Mouse (Mus musculus) hindbrain, embryonic 14.5 days (tissue): ENCODE data around the gene Cdk1. TPM values are rescaled to one million over a fixed set of nuclear protein-coding genes. Genes with fewer than 3 reads are reported as not detected.
"Not testable (repeated sequence)": the region's sequence is repeated elsewhere in the genome, so short reads cannot be mapped to it uniquely, and the experiment has no call there.

Experiments
- ATAC-seq: fragments of 200-750 bp; cut with Nextera tagmentation; 2 replicates; pipeline ENCODE4 v1.8.0; 2017; ENCODE audit warnings: moderate number of reproducible peaks, mild to moderate bottlenecking, moderate TSS enrichment, moderate library complexity; ENCODE audit not compliant: low FRiP score
- DNase-seq: peaks from one replicate; pipeline ENCODE4 v3.0.0-alpha.2; 2015; ENCODE audit warnings: low spot score
- H3K27ac ChIP-seq: fragments of 300-500 bp; sonication (generic); 2 replicates; pipeline ENCODE4 v1.5.1; 2014; ENCODE audit warnings: mild to moderate bottlenecking, moderate library complexity
- H3K27me3 ChIP-seq: fragments of 300-500 bp; sonication (generic); 2 replicates; pipeline ENCODE4 v1.6.1; 2014; ENCODE audit warnings: mild to moderate bottlenecking, low read length, mixed read lengths; ENCODE audit not compliant: control insufficient read depth, insufficient read depth
- H3K36me3 ChIP-seq: fragments of 300-500 bp; sonication (generic); replicated peaks from 2 replicates; pipeline ENCODE4 v1.6.1; 2014; ENCODE audit not compliant: control insufficient read depth, insufficient read depth
- H3K4me1 ChIP-seq: fragments of 300-500 bp; sonication (generic); replicated peaks from 2 replicates; pipeline ENCODE4 v1.6.1; 2014; ENCODE audit warnings: antibody characterized with exemption, low read length, mixed read lengths; ENCODE audit not compliant: control insufficient read depth, insufficient read depth
- H3K4me2 ChIP-seq: fragments of 300-500 bp; sonication (generic); replicated peaks from 2 replicates; pipeline ENCODE4 v1.6.1; 2014; ENCODE audit warnings: mild to moderate bottlenecking, moderate library complexity
- H3K4me3 ChIP-seq: fragments of 300-500 bp; sonication (generic); replicated peaks from 2 replicates; pipeline ENCODE4 v1.5.1; 2014; ENCODE audit warnings: mild to moderate bottlenecking, low read length
- H3K9ac ChIP-seq: fragments of 300-500 bp; sonication (generic); 2 replicates; pipeline ENCODE4 v1.6.1; 2014
- H3K9me3 ChIP-seq: fragments of 300-500 bp; sonication (generic); 2 replicates; pipeline ENCODE4 v1.6.1; 2016; ENCODE audit warnings: low read length; ENCODE audit not compliant: control insufficient read depth
- WGBS: fragments of 180-500 bp; shearing (Covaris S2); extraction: QIAGEN DNeasy Blood & Tissue Kit; methylation state at CpG from one replicate; pipeline ENCODE4 v1.1.7; 2014; 5-methylcytosine and 5-hydroxymethylcytosine counted together
- polyA plus RNA-seq: library from polyadenylated mRNA; unstranded; fragments of >200 nt; fragmentation: Nextera tagmentation; extraction: Ambion mirVana; gene quantifications from 2 replicates; pipeline ENCODE4 v1.2.1, GENCODE M21; 2014

Gene Cdk1
- polyA plus RNA-seq, 1 experiment from 2014 or later, result 83.3 TPM

DNA sequence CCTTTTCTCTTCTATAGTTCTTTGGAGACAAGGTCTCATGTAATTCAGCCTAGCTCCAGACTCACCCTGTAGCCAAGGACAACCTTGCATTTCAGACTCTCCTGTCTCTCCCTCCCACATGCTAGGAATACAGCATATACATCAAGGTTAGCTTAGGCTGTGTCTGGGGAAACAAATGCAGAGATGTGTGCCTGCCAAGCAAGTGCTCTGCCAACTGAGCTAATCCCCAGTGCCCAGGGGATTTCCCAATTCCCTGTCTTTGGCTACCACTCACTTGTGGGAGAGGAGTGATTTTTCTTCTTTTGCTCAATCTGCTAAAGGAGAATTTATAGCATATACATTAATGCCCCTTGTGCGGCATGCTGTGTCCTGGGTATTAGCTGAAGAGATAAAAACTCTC, 30.4 kb upstream of the Cdk1 start:
- WGBS, result 92% methylated on average over 1 of the region's 1 CpGs
- ATAC-seq, result no peak
- H3K27me3 ChIP-seq, result no peaks in the 10 kb centered on the region
- DNase-seq, result no peak
- H3K9ac ChIP-seq, result no peak overlapping the region
- H3K4me1 ChIP-seq, result no peaks in the 10 kb centered on the region
- no peak overlapping the region for H3K27ac ChIP-seq
- H3K9me3 ChIP-seq, result no peaks in the 10 kb centered on the region
- H3K36me3 ChIP-seq, result no peaks in the 10 kb centered on the region
- no peak overlapping the region for H3K4me2 ChIP-seq
- H3K4me3 ChIP-seq, result no peak overlapping the region

DNA sequence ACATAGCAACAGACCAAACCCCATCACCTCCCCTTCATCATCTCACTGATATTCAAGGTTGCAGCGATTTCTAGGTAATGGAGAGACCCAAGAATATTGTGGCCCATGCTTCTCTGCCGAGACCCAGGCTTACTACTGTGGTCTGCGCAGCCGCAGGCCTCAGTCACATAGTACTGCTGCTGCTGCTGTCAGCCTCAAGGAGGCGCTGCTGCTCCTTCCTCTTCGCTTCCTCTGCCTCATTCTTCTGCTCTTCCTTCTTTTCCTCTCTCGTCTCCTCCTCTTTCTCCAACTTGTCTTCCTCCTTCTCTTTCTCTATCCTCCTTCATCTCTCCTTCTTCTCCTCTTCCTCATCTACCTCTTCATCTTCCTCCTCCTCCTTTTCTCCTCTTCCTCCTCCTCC, 22.4 kb upstream of the Cdk1 start:
- Histone ChIP-seq H3K9me3 (no peaks in the 10 kb centered on the region), H3K4me3 (no peak overlapping the region), H3K4me2 (no peak overlapping the region), H3K9ac (no peak overlapping the region), H3K4me1 (no peaks in the 10 kb centered on the region), H3K27me3 (no peaks in the 10 kb centered on the region), H3K36me3 (no peaks in the 10 kb centered on the region), H3K27ac (no peak overlapping the region)
- WGBS, result 58% methylated on average over 7 of the region's 7 CpGs
- DNase-seq, result no peak
- no peak for ATAC-seq

GRCm38 (mm10) chr10:69373796-69374550, 21.2 kb upstream of the Cdk1 start:
- Histone ChIP-seq H3K4me1 (no peaks in the 10 kb centered on the region), H3K27me3 (no peaks in the 10 kb centered on the region), H3K27ac (no peak overlapping the region), H3K4me3 (no peak overlapping the region), H3K9ac (no peak overlapping the region), H3K4me2 (no peak overlapping the region), H3K36me3 (no peaks in the 10 kb centered on the region), H3K9me3 (no peaks in the 10 kb centered on the region)
- ATAC-seq (no peak), DNase-seq (no peak)
- WGBS, result 58% methylated on average over 10 of the region's 10 CpGs

DNA sequence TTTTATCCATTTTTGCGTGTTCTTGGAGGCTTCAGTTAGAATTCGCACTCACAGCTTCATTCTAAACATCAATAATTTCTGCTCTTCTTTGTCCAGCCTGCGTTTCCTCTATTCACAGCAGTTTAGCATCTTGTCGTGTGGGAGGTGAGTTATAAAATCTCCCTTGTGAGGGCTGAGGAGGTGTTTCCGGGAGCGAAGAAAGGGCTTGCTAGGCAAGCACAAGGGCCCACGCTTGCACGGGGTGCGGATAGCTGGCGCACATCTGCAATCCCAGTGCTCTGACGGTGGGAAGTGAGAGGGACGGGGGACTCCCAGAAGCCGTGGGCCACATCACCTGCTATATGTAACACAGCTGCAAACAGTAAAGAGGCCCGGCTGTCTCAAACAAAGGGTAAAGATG, 19.3 kb upstream of the Cdk1 start:
- H3K4me3 ChIP-seq, result no peak overlapping the region
- 90% methylated on average over 14 of the region's 14 CpGs for WGBS
- no peaks in the 10 kb centered on the region for H3K36me3 ChIP-seq

DNA sequence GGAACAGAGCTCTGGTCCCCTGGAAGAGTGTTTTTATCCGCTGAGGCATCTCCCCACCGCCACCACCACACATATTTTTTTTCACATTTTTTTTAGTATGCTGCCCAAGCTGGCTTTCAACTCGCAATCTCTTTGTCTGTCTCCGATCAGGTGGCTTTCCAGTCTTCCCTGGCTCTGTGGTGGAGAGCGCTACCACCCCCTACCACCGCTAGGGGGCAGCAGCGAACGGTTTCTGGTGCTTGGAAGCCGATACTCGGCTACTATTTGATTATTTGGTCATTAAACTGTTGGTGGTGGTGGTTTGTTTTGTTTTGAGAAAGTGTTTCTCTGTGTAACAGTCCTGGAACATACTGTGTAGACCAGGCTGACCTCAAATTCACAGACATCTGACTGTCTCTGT, 18.7 kb upstream of the Cdk1 start:
- DNase-seq (peak; percentile 72), ATAC-seq (no peak)
- no peaks in the 10 kb centered on the region for H3K9me3 ChIP-seq
- no peak overlapping the region for H3K9ac ChIP-seq
- H3K4me2 ChIP-seq, result no peak overlapping the region
- no peak overlapping the region for H3K27ac ChIP-seq
- WGBS, result 12% methylated on average over 10 of the region's 10 CpGs
- no peaks in the 10 kb centered on the region for H3K4me1 ChIP-seq
- H3K36me3 ChIP-seq, result no peaks in the 10 kb centered on the region
- no peak overlapping the region for H3K4me3 ChIP-seq
- H3K27me3 ChIP-seq, result no peaks in the 10 kb centered on the region

More for the DNA sequence above, 19.3 kb upstream of the Cdk1 start:
- DNase-seq (no peak), ATAC-seq (no peak)
- no peak overlapping the region for H3K9ac ChIP-seq
- H3K27ac ChIP-seq, result no peak overlapping the region
- no peak overlapping the region for H3K4me2 ChIP-seq
- H3K9me3 ChIP-seq, result no peaks in the 10 kb centered on the region
- no peaks in the 10 kb centered on the region for H3K27me3 ChIP-seq
- H3K4me1 ChIP-seq, result no peaks in the 10 kb centered on the region

DNA sequence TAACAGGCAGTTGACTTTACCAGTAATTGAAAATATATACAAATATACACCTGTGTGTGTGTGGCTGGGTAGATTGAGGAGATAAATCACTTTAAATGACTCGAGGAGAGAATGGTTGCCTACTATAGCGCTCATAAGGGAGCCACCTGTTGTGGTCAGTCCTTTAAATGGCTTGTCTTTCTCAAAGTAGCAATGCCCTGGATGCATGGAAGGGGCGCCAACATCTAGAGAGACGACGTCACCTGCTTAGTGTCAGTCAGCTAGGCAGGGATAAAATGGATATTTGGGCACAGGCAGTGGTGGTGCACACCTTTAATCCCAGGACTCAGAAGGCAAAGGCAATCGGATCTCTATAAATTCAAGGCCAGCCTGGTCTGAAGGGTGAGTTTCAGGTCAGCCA, 16.6 kb upstream of the Cdk1 start:
- H3K36me3 ChIP-seq, result no peaks in the 10 kb centered on the region
- H3K9me3 ChIP-seq, result no peaks in the 10 kb centered on the region
- no peaks in the 10 kb centered on the region for H3K4me1 ChIP-seq
- no peak overlapping the region for H3K4me3 ChIP-seq
- DNase-seq (no peak), ATAC-seq (no peak)
- no peak overlapping the region for H3K4me2 ChIP-seq
- H3K27me3 ChIP-seq, result no peaks in the 10 kb centered on the region
- no peak overlapping the region for H3K9ac ChIP-seq
- no peak overlapping the region for H3K27ac ChIP-seq
- WGBS, result 89% methylated on average over 6 of the region's 6 CpGs

DNA sequence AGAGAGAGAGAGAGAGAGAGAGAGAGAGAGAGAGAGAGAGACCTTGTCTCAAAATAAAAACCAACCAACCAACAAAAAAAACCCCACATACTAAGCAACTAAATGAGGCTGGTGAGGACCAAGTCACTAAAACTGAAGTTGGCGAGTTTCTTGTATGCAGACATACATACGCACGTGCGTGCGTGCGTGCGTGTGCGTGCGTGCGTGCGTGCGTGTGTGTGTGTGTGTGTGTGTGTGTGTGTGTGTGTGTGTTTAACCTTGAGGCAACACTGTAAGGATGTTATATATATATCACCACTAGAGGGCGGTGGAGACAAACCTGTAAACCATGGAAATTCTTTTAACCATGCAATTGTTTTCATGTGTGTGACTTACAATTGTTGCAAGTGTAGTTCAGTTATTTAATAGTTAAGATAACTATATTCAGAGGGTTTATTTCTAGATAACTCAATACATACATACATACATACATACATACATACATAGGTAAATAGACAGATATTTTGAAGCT, 14.2 kb upstream of the Cdk1 start:
- DNase-seq (peak; percentile 52), ATAC-seq (no peak)
- Histone ChIP-seq H3K4me2 (no peak overlapping the region), H3K36me3 (no peaks in the 10 kb centered on the region), H3K4me3 (no peak overlapping the region), H3K9me3 (no peaks in the 10 kb centered on the region), H3K27ac (no peak overlapping the region), H3K4me1 (no peaks in the 10 kb centered on the region), H3K27me3 (no peaks in the 10 kb centered on the region), H3K9ac (no peak overlapping the region)
- WGBS, result 86% methylated on average over 13 of the region's 13 CpGs

GRCm38 (mm10) chr10:69366208-69366607, 13.5 kb upstream of the Cdk1 start:
- DNase-seq, result no peak
- H3K27ac ChIP-seq, result no peak overlapping the region
- WGBS, result 91% methylated on average over 11 of the region's 11 CpGs
- no peaks in the 10 kb centered on the region for H3K4me1 ChIP-seq
- no peaks in the 10 kb centered on the region for H3K27me3 ChIP-seq
- no peaks in the 10 kb centered on the region for H3K9me3 ChIP-seq
- H3K36me3 ChIP-seq, result no peaks in the 10 kb centered on the region
- H3K4me2 ChIP-seq, result no peak overlapping the region
- H3K4me3 ChIP-seq, result no peak overlapping the region
- ATAC-seq, result no peak
- no peak overlapping the region for H3K9ac ChIP-seq

DNA sequence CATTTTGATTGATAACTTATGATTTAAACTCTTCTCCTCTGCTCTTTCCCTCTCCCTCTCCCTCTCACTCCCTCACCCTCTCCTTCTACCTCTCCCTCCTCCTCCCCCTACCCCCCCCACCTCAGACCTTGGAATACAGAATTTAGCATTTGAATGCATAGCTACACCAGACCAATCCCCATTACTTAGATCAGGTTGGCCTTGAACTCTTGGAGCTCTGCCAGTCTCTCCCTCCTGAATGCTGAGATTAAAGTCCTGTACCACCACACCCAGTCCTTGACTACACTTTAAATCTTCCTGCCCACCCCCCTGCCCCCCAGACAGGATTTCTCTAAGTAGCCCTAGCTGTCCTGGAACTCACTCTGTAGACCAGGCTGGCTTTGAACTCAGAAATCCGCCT, 6.9 kb upstream of the Cdk1 start:
- 78% methylated on average over 1 of the region's 1 CpGs for WGBS
- DNase-seq (no peak), ATAC-seq (no peak)
- no peaks in the 10 kb centered on the region for H3K9me3 ChIP-seq
- H3K36me3 ChIP-seq, result no peaks in the 10 kb centered on the region
- H3K9ac ChIP-seq, result no peak overlapping the region
- H3K4me1 ChIP-seq, result no peaks in the 10 kb centered on the region
- no peak overlapping the region for H3K4me3 ChIP-seq
- no peaks in the 10 kb centered on the region for H3K27me3 ChIP-seq
- no peak overlapping the region for H3K27ac ChIP-seq
- H3K4me2 ChIP-seq, result no peak overlapping the region

DNA sequence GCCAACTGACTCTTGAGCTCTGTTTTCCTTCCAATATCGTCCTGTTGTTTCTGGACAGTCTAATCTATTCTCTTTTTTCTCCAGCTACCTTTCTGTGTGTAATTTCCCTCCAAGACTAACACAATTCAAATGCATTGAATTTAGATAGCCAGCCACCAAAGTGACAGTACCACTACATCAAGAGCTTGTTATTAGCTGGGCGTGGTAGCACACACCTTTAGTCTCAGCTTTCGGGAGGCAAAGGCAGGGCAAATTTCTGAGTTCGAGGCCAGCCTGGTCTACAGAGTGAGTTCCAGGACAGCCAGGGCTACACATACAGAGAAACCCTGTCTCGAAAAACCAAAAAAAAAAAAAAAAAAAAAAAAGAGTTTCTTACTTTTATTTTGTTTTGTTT, 345 bp upstream of the Cdk1 start:
- not testable (repeated sequence) for H3K9me3 ChIP-seq, H3K9ac ChIP-seq, H3K4me1 ChIP-seq, DNase-seq, ATAC-seq, H3K27ac ChIP-seq, H3K27me3 ChIP-seq, H3K36me3 ChIP-seq
- WGBS, result 50% methylated on average over 5 of the region's 5 CpGs
- peak overlapping the region; percentile 43 for H3K4me3 ChIP-seq
- peak overlapping the region; percentile 91 for H3K4me2 ChIP-seq
